Mouse (Mus musculus) heart, embryonic 13.5 days (tissue): Measurements from ENCODE around the gene Dynlt3. TPM values are rescaled to one million over a fixed set of nuclear protein-coding genes. Genes with fewer than 3 reads are reported as not detected.
"Not testable (repeated sequence)": the region's sequence is repeated elsewhere in the genome, so short reads cannot be mapped to it uniquely, and the experiment has no call there.

Experiments
- ATAC-seq: fragments of 200-750 bp; cut with Nextera tagmentation; 2 replicates; pipeline ENCODE4 v1.8.0; 2017; ENCODE audit warnings: moderate TSS enrichment; ENCODE audit not compliant: insufficient number of reproducible peaks, low FRiP score, low TSS enrichment; ENCODE audit errors: extremely low read depth
- H3K27ac ChIP-seq: fragments of 300-500 bp; sonication (generic); replicated peaks from 2 replicates; pipeline ENCODE4 v1.5.1; 2015; ENCODE audit warnings: moderate library complexity, mild to moderate bottlenecking, inconsistent platforms
- H3K27me3 ChIP-seq: fragments of 300-500 bp; sonication (generic); replicated peaks from 2 replicates; pipeline ENCODE4 v1.6.1; 2015; ENCODE audit warnings: mild to moderate bottlenecking, inconsistent platforms
- H3K36me3 ChIP-seq: fragments of 300-500 bp; sonication (generic); 2 replicates; pipeline ENCODE4 v1.6.1; 2015; ENCODE audit warnings: mild to moderate bottlenecking, inconsistent platforms
- H3K4me1 ChIP-seq: fragments of 300-500 bp; sonication (generic); 2 replicates; pipeline ENCODE4 v1.6.1; 2015; ENCODE audit warnings: inconsistent platforms
- H3K4me2 ChIP-seq: fragments of 300-500 bp; sonication (generic); 2 replicates; pipeline ENCODE4 v1.6.1; 2015; ENCODE audit warnings: inconsistent platforms, mild to moderate bottlenecking, moderate library complexity
- H3K4me3 ChIP-seq: fragments of 300-500 bp; sonication (generic); 2 replicates; pipeline ENCODE4 v1.5.1; 2015; ENCODE audit warnings: moderate library complexity, mild to moderate bottlenecking, inconsistent platforms
- H3K9ac ChIP-seq: fragments of 300-500 bp; sonication (generic); 2 replicates; pipeline ENCODE4 v1.6.1; 2015; ENCODE audit warnings: inconsistent platforms, mild to moderate bottlenecking, moderate library complexity
- H3K9me3 ChIP-seq: fragments of 300-500 bp; sonication (generic); 2 replicates; pipeline ENCODE4 v1.6.1; 2016; ENCODE audit warnings: inconsistent platforms
- WGBS: fragments of 180-500 bp; shearing (Covaris S2); methylation state at CpG from one replicate; pipeline ENCODE4 v1.1.7; 2015; ENCODE audit warnings: mixed read lengths; 5-methylcytosine and 5-hydroxymethylcytosine counted together
- polyA plus RNA-seq: library from polyadenylated mRNA; unstranded; fragments of >200 nt; fragmentation: Nextera tagmentation; extraction: Ambion mirVana; gene quantifications from 2 replicates; pipeline ENCODE4 v1.2.1, GENCODE M21; 2015

Dynlt3 gene
- 61.2 and 64.6 TPM in 2 replicates for polyA plus RNA-seq

- peak; percentile 93 for ATAC-seq
- H3K27me3 ChIP-seq, result no peaks in the 10 kb centered on the region
- H3K9ac ChIP-seq, result peak within 1 kb of the TSS; percentile 83
- peaks cover 2% of the 10 kb centered on the region; the same call in 1 of the 2 replicates for H3K4me1 ChIP-seq
- H3K27ac ChIP-seq, result peak within 1 kb of the TSS; percentile 84
- H3K4me3 ChIP-seq, result peak within 1 kb of the TSS; percentile 63
- H3K9me3 ChIP-seq, result no peaks in the 10 kb centered on the region
- no peaks in the 10 kb centered on the region for H3K36me3 ChIP-seq
- H3K4me2 ChIP-seq, result peak within 1 kb of the TSS; percentile 68
- 5% methylated on average over 30 of the region's 30 CpGs for WGBS
These were observed at the start of gene Dynlt3 for GRCm38 (mm10) chrX:9662391-9663111. Gene Dynlt3, minus strand, starts transcription at chrX:9663003.

GRCm38 (mm10) chrX:9699815-9700214 is 37.0 kb upstream of the Dynlt3 start:
- 75% methylated on average over 3 of the region's 3 CpGs for WGBS
- H3K9ac ChIP-seq, result no peak overlapping the region
- H3K4me2 ChIP-seq, result no peak overlapping the region
- no peak overlapping the region for H3K4me3 ChIP-seq
- no peak overlapping the region for H3K27ac ChIP-seq
- H3K9me3 ChIP-seq, result no peaks in the 10 kb centered on the region
- ATAC-seq, result no peak
- H3K4me1 ChIP-seq, result no peaks in the 10 kb centered on the region
- H3K27me3 ChIP-seq, result no peaks in the 10 kb centered on the region
- no peaks in the 10 kb centered on the region for H3K36me3 ChIP-seq

GRCm38 (mm10) chrX:9695997-9696396 is 33.2 kb upstream of the Dynlt3 start:
- no peak for ATAC-seq
- 70% methylated on average over 6 of the region's 6 CpGs for WGBS
- Histone ChIP-seq H3K27me3 (no peaks in the 10 kb centered on the region), H3K4me3 (no peak overlapping the region), H3K36me3 (no peaks in the 10 kb centered on the region), H3K4me1 (no peaks in the 10 kb centered on the region), H3K9me3 (no peaks in the 10 kb centered on the region), H3K27ac (no peak overlapping the region), H3K4me2 (no peak overlapping the region), H3K9ac (no peak overlapping the region)

- no peak overlapping the region for H3K27ac ChIP-seq
- no peak overlapping the region for H3K4me3 ChIP-seq
These were observed 9.2 kb upstream of the Dynlt3 start for GRCm38 (mm10) chrX:9672040-9672439.

GRCm38 (mm10) chrX:9671418-9671817 is 8.6 kb upstream of the Dynlt3 start:
- H3K9me3 ChIP-seq, result no peaks in the 10 kb centered on the region
- no peaks in the 10 kb centered on the region for H3K4me1 ChIP-seq
- WGBS, result 88% methylated on average over 3 of the region's 3 CpGs
- no peak overlapping the region for H3K27ac ChIP-seq
- no peak for ATAC-seq
- no peaks in the 10 kb centered on the region for H3K36me3 ChIP-seq
- no peak overlapping the region for H3K4me2 ChIP-seq
- H3K27me3 ChIP-seq, result no peaks in the 10 kb centered on the region
- H3K4me3 ChIP-seq, result no peak overlapping the region
- no peak overlapping the region for H3K9ac ChIP-seq

More at GRCm38 (mm10) chrX:9672040-9672439, 9.2 kb upstream of the Dynlt3 start:
- Histone ChIP-seq H3K4me1 (no peaks in the 10 kb centered on the region), H3K9me3 (no peaks in the 10 kb centered on the region), H3K27me3 (no peaks in the 10 kb centered on the region), H3K36me3 (no peaks in the 10 kb centered on the region), H3K4me2 (no peak overlapping the region), H3K9ac (no peak overlapping the region)
- ATAC-seq, result no peak
- 30% methylated on average over 1 of the region's 1 CpGs for WGBS

GRCm38 (mm10) chrX:9652806-9653205 is 10.0 kb downstream of the Dynlt3 start:
- no peak overlapping the region for H3K9ac ChIP-seq
- H3K9me3 ChIP-seq, result no peaks in the 10 kb centered on the region
- no peaks in the 10 kb centered on the region for H3K4me1 ChIP-seq
- ATAC-seq, result no peak
- WGBS, result 32% methylated on average over 3 of the region's 3 CpGs
- H3K27me3 ChIP-seq, result no peaks in the 10 kb centered on the region
- H3K27ac ChIP-seq, result no peak overlapping the region
- H3K36me3 ChIP-seq, result peaks cover 25% of the 10 kb centered on the region
- H3K4me2 ChIP-seq, result no peak overlapping the region
- H3K4me3 ChIP-seq, result no peak overlapping the region

- not testable (repeated sequence) for H3K4me2 ChIP-seq, H3K9ac ChIP-seq, H3K27me3 ChIP-seq, H3K4me1 ChIP-seq, H3K36me3 ChIP-seq, H3K9me3 ChIP-seq, ATAC-seq, H3K4me3 ChIP-seq, H3K27ac ChIP-seq
- 66% methylated on average over 5 of the region's 5 CpGs for WGBS
These were observed 22.2 kb downstream of the Dynlt3 start for GRCm38 (mm10) chrX:9640594-9640993.

- not testable (repeated sequence) for H3K36me3 ChIP-seq, H3K4me2 ChIP-seq, H3K9ac ChIP-seq, H3K9me3 ChIP-seq, ATAC-seq, H3K4me3 ChIP-seq, H3K27ac ChIP-seq, H3K4me1 ChIP-seq, H3K27me3 ChIP-seq
- 24% methylated on average over 2 of the region's 2 CpGs for WGBS
These were observed 22.7 kb downstream of the Dynlt3 start for GRCm38 (mm10) chrX:9640126-9640525.

Other genes starting within 250 kb of the Dynlt3 start
- gene Cybb, start 175.2 kb downstream of the Dynlt3 start, polyA plus RNA-seq, result 1.6 and 2.1 TPM in 2 replicates
- gene H2al1o, start 90.6 kb downstream of the Dynlt3 start, polyA plus RNA-seq, result not detected in 2 replicates
- gene Hypm, start 183.9 kb upstream of the Dynlt3 start, polyA plus RNA-seq, result not detected in 2 replicates
- gene H2al3, start 186.7 kb upstream of the Dynlt3 start, polyA plus RNA-seq, result not detected in 2 replicates
- gene Sytl5, start 222.6 kb upstream of the Dynlt3 start, polyA plus RNA-seq, result 0.23 and 0.33 TPM in 2 replicates